Mouse (Mus musculus) Muller cell, postnatal 12 days (primary cell): Measurements from ENCODE around the gene Olfr125.

ENCODE experiments used
- DNase-seq: peaks from one replicate; pipeline ENCODE4 v3.0.0-alpha.2; 2015; ENCODE audit errors: inconsistent ontology term

Gene Olfr125

DNA sequence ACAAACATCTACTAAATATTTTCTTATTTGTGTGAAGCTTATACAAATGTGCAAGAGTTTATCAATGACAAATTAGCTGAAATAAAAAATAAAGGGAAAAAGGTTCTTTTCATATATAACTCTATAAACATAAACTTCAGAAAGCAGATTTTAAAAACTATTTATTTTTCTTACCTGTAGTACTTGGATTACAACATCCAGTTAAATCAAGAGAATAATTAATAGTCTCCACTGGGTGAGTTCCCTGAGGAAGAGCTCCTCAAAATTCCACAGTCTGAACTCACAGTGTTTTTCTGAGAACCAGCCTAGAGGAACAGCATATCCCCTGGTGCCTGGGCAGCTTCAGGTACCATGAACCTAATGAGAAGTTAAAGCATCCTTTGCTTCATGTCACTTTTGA is at the start of gene Olfr125:
Gene Olfr125 (plus strand): TSS at position 301 of the 400 bp plus-strand sequence.
- no peak for DNase-seq

DNA sequence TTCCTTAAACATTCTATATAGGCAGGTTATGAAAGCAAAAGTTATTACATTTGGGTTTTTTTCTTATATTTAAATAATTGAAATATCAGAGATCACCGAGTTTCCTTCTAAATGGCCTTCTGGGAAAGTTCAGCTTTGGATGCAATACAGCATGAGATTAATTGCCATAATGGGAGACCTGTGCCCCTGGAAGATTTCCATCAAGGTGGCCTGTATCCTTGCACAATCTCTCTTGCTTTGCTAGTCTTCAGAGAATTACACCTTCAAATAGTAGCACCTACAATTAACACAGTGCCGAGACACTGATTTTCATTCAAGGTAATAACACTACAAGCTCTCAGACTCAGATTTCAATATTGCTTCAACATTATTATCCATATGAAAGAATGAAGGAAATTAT is 39.5 kb upstream of the Olfr125 start, which contains the start of gene Olfr123:
Gene Olfr123 (plus strand): TSS at position 301 of the 400 bp plus-strand sequence.
- DNase-seq = no peak

DNA sequence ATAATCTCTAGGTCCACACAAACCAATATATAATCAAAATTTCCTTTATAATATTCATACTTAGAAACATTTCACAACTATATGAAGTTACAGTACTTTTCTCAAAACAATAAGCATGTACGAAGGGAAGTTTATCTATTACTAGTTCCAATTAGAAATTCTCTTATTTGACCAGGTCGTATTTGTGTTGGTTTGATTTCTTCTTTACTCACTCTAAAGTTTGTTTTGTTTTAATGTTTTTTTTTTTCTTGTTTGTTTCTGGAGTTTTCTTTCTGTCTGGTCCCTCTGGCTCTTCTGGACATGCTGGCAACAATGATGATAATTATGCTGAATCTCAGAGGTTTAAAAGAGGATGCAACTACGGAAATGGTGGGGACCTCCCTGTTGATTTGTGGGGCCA is 33.2 kb upstream of the Olfr125 start, which contains the start of gene Olfr124:
Gene Olfr124 (plus strand): TSS at position 301 of the 400 bp plus-strand sequence.
- DNase-seq = no peak

DNA sequence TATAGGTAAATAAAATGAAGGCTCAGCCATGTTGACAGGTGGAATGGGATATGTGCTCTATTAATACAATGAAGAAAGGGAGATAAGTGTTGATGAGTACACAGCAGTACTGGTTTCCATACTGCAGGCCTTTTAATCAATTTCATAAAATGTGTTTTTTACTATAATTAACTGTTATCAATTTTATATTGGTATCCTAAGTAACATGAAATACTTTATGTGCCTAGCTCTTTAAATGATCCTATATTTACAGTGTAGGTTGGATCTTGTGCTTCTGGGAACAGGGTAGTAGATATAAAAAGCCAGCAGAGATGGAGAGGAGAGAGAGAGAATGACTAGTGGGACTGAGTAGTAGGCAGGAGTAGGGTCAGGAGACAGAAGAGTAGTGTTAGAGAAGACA is 14.4 kb downstream of the Olfr125 start, which contains the start of gene Olfr126:
Gene Olfr126 (plus strand): TSS at position 301 of the 400 bp plus-strand sequence.
- DNase-seq = no peak

DNA sequence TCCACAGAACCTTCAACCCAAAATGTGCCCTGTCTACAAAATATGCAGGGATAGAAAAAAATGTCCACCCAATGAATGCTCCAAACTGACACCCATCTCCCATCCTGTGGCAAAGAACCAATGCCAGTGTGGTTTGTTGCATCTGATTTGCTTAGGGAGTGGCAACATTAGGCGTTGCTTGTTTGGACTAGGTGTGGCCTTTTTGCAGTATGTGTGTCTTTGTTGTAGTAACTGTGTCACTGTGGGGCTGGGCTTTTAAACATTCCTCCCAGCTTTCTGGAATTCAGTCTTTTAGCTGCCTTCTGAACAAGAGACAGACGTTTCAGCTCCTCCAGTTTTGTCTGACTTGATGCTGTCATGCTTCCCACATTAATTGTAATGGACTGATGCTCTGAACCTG is 31.2 kb downstream of the Olfr125 start:
- DNase-seq = no peak

DNA sequence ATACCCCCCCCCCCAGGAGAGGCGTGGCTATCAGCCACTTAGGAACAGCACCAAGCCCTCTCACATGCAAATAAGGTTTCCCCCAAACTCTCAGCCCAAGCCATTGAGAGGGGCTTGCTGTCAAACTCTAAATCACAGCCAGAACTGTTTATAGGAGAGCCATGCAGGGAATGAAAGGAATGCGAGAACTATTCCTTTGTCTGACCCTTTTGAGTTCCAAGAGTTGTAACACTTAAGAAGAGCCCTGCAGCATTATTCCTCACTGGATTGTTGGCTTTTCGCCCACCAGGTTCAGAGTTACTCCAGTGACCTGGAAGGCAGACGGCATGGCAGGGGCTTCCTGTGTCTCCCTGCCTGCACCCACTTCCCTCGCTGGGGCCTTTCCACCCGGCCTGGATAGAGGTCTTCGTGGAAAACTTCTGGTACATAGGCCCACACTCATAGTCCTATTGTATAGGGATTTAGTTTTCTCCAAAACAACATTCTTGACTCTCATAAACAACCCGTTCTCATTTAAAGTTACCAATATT is 37.0 kb downstream of the Olfr125 start:
- no peak for DNase-seq

DNA sequence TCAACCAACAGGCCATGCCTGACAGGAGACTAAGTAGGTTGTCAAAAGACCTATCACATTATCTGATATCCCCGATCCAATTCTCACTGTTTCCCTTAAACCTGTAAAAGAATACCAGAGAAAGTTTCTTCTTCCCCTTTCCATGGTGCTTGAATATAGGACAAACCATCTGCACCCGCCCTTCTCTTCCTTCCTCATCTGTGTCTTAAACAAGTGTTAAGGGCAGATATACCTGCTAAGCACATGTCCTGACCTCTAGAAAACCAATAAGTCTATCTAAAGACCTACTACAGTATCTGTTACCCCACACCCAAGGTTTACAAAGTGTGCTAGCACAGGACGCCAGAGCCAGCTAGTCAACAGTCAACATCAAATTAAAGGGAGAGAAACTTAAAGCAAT is 41.1 kb downstream of the Olfr125 start:
- no peak for DNase-seq
